Comparison of ENCODE assay signal across 8 mouse cellular contexts in genomic region chr8:111032916-111033315, GRCm38 (mm10). TPM values are rescaled to one million over a fixed set of nuclear protein-coding genes. Genes with fewer than 3 reads are reported as not detected.
DNase-seq lines count a peak whose midpoint lies in the region; ATAC-seq and TF ChIP-seq lines count a peak whose summit lies in the region.

Gene Aars, plus strand, starts transcription at chr8:111033144.

- no peaks in the 10 kb centered on the region for H3K27me3 ChIP-seq in spleen, adult 2 months (ENCODE audit: control insufficient read depth, insufficient read depth, low read length)
- peaks cover 6% of the 10 kb centered on the region for H3K27me3 ChIP-seq in embryonic facial prominence, embryonic 13.5 days
- H3K27me3 ChIP-seq in heart, embryonic 15.5 days, result 0 out of 2 replicates have a peak, but pooled peaks cover 13% of the 10 kb centered on the region
- 0 out of 2 replicates have a peak, but pooled peaks cover 5% of the 10 kb centered on the region for H3K27me3 ChIP-seq in neural tube, embryonic 12.5 days (replicated peaks)

- H3K36me3 ChIP-seq in spleen, adult 2 months (ENCODE audit: control insufficient read depth, insufficient read depth, low read length), result peaks cover 7% of the 10 kb centered on the region
- peaks cover 15% of the 10 kb centered on the region for H3K36me3 ChIP-seq in embryonic facial prominence, embryonic 13.5 days
- H3K36me3 ChIP-seq in heart, embryonic 15.5 days, result peaks cover 12% of the 10 kb centered on the region
- peaks cover 14% of the 10 kb centered on the region for H3K36me3 ChIP-seq in neural tube, embryonic 12.5 days

- ATAC-seq in embryonic facial prominence, embryonic 13.5 days (ENCODE audit: insufficient number of reproducible peaks, insufficient read depth, low FRiP score, low TSS enrichment, low read depth), result no peak
- ATAC-seq in heart, embryonic 15.5 days (replicated peaks; ENCODE audit: insufficient number of reproducible peaks, insufficient read depth, low FRiP score, low read depth), result no peak
- ATAC-seq in neural tube, embryonic 12.5 days (ENCODE audit: low FRiP score, low read depth), result no peak

- intact Hi-C loops in left cerebral cortex, postnatal 25 days (cut with DNase I), result no loop called here

- peak within 1 kb of the TSS; percentile 68 for H3K27ac ChIP-seq in spleen, adult 2 months (ENCODE audit: insufficient read depth, low read length)
- H3K27ac ChIP-seq in embryonic facial prominence, embryonic 13.5 days, result peak within 1 kb of the TSS; percentile 68; the same call in 1 of the 2 replicates
- H3K27ac ChIP-seq in heart, embryonic 15.5 days, result peak within 1 kb of the TSS; percentile 59
- H3K27ac ChIP-seq in neural tube, embryonic 12.5 days, result peak within 1 kb of the TSS; percentile 67; the same call in 1 of the 2 replicates

- no peak for DNase-seq in spleen, adult 2 months (ENCODE audit: low read depth in 1 of 2, low spot score in 2 of 2)
- no peak for DNase-seq in spleen, postnatal 36 days (ENCODE audit: low spot score in 2 of 2)
- DNase-seq in left cerebral cortex, postnatal 25 days (ENCODE audit: low spot score in 2 of 2), result no peak
- no peak for DNase-seq in cerebellum, adult 11 months
- DNase-seq in cerebellum, adult 11-12 months, result no peak

- peak within 1 kb of the TSS; percentile 74 for H3K4me2 ChIP-seq in embryonic facial prominence, embryonic 13.5 days
- H3K4me2 ChIP-seq in heart, embryonic 15.5 days, result peak within 1 kb of the TSS; percentile 65
- peak within 1 kb of the TSS; percentile 77 for H3K4me2 ChIP-seq in neural tube, embryonic 12.5 days (replicated peaks)

- H3K4me1 ChIP-seq in spleen, adult 2 months (ENCODE audit: control insufficient read depth, insufficient read depth, insufficient read length), result peaks cover 4% of the 10 kb centered on the region
- peaks cover 15% of the 10 kb centered on the region for H3K4me1 ChIP-seq in embryonic facial prominence, embryonic 13.5 days
- H3K4me1 ChIP-seq in heart, embryonic 15.5 days (replicated peaks), result peaks cover 16% of the 10 kb centered on the region
- H3K4me1 ChIP-seq in neural tube, embryonic 12.5 days, result peaks cover 17% of the 10 kb centered on the region

- 96% methylated on average over 7 of the region's 7 CpGs for WGBS in spleen, adult 2 months
- WGBS in embryonic facial prominence, embryonic 13.5 days, result 95% methylated on average over 7 of the region's 7 CpGs
- WGBS in heart, embryonic 15.5 days, result 97% methylated on average over 7 of the region's 7 CpGs
- WGBS in neural tube, embryonic 12.5 days, result 96% methylated on average over 7 of the region's 7 CpGs

- peak within 1 kb of the TSS; percentile 71 for H3K4me3 ChIP-seq in spleen, adult 2 months (ENCODE audit: extremely low read depth, insufficient read depth, insufficient read length)
- H3K4me3 ChIP-seq in embryonic facial prominence, embryonic 13.5 days, result peak within 1 kb of the TSS; percentile 77
- H3K4me3 ChIP-seq in heart, embryonic 15.5 days, result peak within 1 kb of the TSS; percentile 69
- H3K4me3 ChIP-seq in neural tube, embryonic 12.5 days, result peak within 1 kb of the TSS; percentile 71

- peak within 1 kb of the TSS; percentile 80 for H3K9ac ChIP-seq in embryonic facial prominence, embryonic 13.5 days
- H3K9ac ChIP-seq in heart, embryonic 15.5 days, result peak within 1 kb of the TSS; percentile 61
- peak within 1 kb of the TSS; percentile 75 for H3K9ac ChIP-seq in neural tube, embryonic 12.5 days

- no peak for TF ChIP-seq POLR2A in spleen, adult 2 months (IDR thresholded peaks at IDR 0.05; ENCODE audit: low read depth, low read length)

- no peak for TF ChIP-seq CTCF in spleen, adult 2 months (IDR thresholded peaks at IDR 0.05; ENCODE audit: extremely low read depth, insufficient read depth, insufficient read length, insufficient replicate concordance)

- H3K9me3 ChIP-seq in embryonic facial prominence, embryonic 13.5 days, result no peaks in the 10 kb centered on the region
- H3K9me3 ChIP-seq in heart, embryonic 15.5 days (replicated peaks), result no peaks in the 10 kb centered on the region
- H3K9me3 ChIP-seq in neural tube, embryonic 12.5 days, result no peaks in the 10 kb centered on the region

RNA-seq across cellular contexts. Expression of gene Aars, which starts in this region (rescaled TPM):
- 14.1 and 16.5 TPM in 2 replicates for polyA plus RNA-seq in spleen, adult 2 months (2012; rRNA removed)
- 54.2 and 54.8 TPM in 2 replicates for polyA plus RNA-seq in embryonic facial prominence, embryonic 13.5 days (2015; fragmentation: Nextera tagmentation; extraction: Ambion mirVana)
- 28.5 and 37.9 TPM in 2 replicates for polyA plus RNA-seq in heart, embryonic 15.5 days (2015; fragmentation: Nextera tagmentation; extraction: Ambion mirVana)
- 10 to 100 TPM; 94.3 to 95.5 TPM for total RNA-seq in left cerebral cortex, postnatal 25 days (2021)
- 80.1 and 83.8 TPM in 2 replicates for polyA plus RNA-seq in neural tube, embryonic 12.5 days (2016; fragmentation: Nextera tagmentation; extraction: Ambion mirVana)
